Mouse (Mus musculus) thymus, adult 2 months (tissue): ENCODE measurements at regions not wholly inside any gene's neighbourhood (a gene's known extent, or its start where the extent isn't known, plus 50 kb on each side); places are given as distances from the start of the nearest gene placed in this dataset.

ENCODE experiments used
- CTCF ChIP-seq: fragments of 200-500 bp; IDR thresholded peaks from 2 replicates; pipeline ENCODE4 v1.5.1; 2012; ENCODE audit warnings: mild to moderate bottlenecking, control low read depth, low read length, moderate library complexity, borderline replicate concordance; ENCODE audit not compliant: control insufficient read depth, poor library complexity, insufficient read depth; ENCODE audit errors: extremely low read depth
- POLR2A ChIP-seq: fragments of 200-500 bp; IDR thresholded peaks from 2 replicates; pipeline ENCODE4 v1.6.1; 2012; ENCODE audit warnings: mild to moderate bottlenecking, low read length, control low read depth, moderate library complexity; ENCODE audit not compliant: control insufficient read depth, poor library complexity, insufficient read depth; ENCODE audit errors: extremely low read depth

- no peak for TF ChIP-seq POLR2A
- no peak for TF ChIP-seq CTCF
Measured at GRCm38 (mm10) chr2:10826134-10826767, 345.7 kb upstream of the Prkcq start.
